Mouse (Mus musculus) lung, embryonic 16.5 days (tissue): ENCODE results near the gene Ttf2. TPM values are rescaled to one million over a fixed set of nuclear protein-coding genes. Genes with fewer than 3 reads are reported as not detected.

ENCODE experiments used
- ATAC-seq: fragments of 200-750 bp; cut with Nextera tagmentation; 2 replicates; pipeline ENCODE4 v1.8.0; 2017; ENCODE audit warnings: low read depth, mild to moderate bottlenecking, moderate library complexity
- H3K27ac ChIP-seq: fragments of 300-500 bp; sonication (generic); 2 replicates; pipeline ENCODE4 v1.5.1; 2014; ENCODE audit warnings: mild to moderate bottlenecking, control low read depth, low read length
- H3K27me3 ChIP-seq: fragments of 300-500 bp; sonication (generic); 2 replicates; pipeline ENCODE4 v1.6.1; 2014; ENCODE audit warnings: low read depth, low read length, mixed read lengths; ENCODE audit not compliant: control insufficient read depth, insufficient read depth
- H3K36me3 ChIP-seq: fragments of 300-500 bp; sonication (generic); 2 replicates; pipeline ENCODE4 v1.6.1; 2014; ENCODE audit warnings: low read length; ENCODE audit not compliant: control insufficient read depth, insufficient read depth
- H3K4me1 ChIP-seq: fragments of 300-500 bp; sonication (generic); replicated peaks from 2 replicates; pipeline ENCODE4 v1.6.1; 2014; ENCODE audit warnings: low read length, mixed read lengths; ENCODE audit not compliant: control insufficient read depth, insufficient read depth
- H3K4me2 ChIP-seq: fragments of 300-500 bp; sonication (generic); 2 replicates; pipeline ENCODE4 v1.6.1; 2014; ENCODE audit warnings: low read depth, low read length, control low read depth
- H3K4me3 ChIP-seq: fragments of 300-500 bp; sonication (generic); 2 replicates; pipeline ENCODE4 v1.5.1; 2014; ENCODE audit warnings: mild to moderate bottlenecking, low read length, control low read depth
- H3K9ac ChIP-seq: fragments of 300-500 bp; sonication (generic); 2 replicates; pipeline ENCODE4 v1.6.1; 2014; ENCODE audit warnings: low read length, control low read depth
- H3K9me3 ChIP-seq: fragments of 300-500 bp; sonication (generic); 2 replicates; pipeline ENCODE4 v1.6.1; 2016; ENCODE audit warnings: low read length; ENCODE audit not compliant: control insufficient read depth
- WGBS: fragments of 180-500 bp; shearing (Covaris S2); extraction: QIAGEN DNeasy Blood & Tissue Kit; methylation state at CpG from one replicate; pipeline ENCODE4 v1.1.7; 2014; 5-methylcytosine and 5-hydroxymethylcytosine counted together
- polyA plus RNA-seq: library from polyadenylated mRNA; unstranded; fragments of >200 nt; fragmentation: Nextera tagmentation; extraction: Ambion mirVana; gene quantifications from 2 replicates; pipeline ENCODE4 v1.2.1, GENCODE M21; 2015

Ttf2 gene
- polyA plus RNA-seq, 1 experiment from 2014 or later, result 18.2 TPM

DNA sequence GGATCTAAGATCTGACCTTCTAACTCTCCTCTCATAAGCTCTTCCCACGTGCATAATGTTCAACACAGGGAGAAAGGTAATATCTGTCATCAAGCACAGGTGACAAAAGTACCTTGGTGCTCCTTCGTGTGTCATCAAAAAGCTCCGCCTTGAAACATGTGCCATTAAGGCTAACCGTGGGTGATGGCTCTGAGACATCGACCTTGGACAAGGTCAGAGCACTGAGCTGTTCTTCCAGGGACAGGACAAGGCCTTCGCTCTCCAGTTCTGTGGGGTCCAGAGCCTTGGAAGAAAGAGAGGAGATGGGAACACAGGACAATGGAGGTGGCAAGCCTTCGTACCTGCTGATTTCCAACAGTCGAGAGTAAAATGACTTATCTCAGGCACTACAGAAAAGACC, 22.2 kb downstream of the Ttf2 start:
- WGBS, result 90% methylated on average over 8 of the region's 8 CpGs
- Histone ChIP-seq H3K36me3 (peaks cover 41% of the 10 kb centered on the region), H3K27ac (no peak overlapping the region), H3K4me1 (no peaks in the 10 kb centered on the region), H3K9ac (no peak overlapping the region), H3K9me3 (no peaks in the 10 kb centered on the region), H3K4me2 (no peak overlapping the region), H3K4me3 (no peak overlapping the region), H3K27me3 (no peaks in the 10 kb centered on the region)
- ATAC-seq, result no peak

DNA sequence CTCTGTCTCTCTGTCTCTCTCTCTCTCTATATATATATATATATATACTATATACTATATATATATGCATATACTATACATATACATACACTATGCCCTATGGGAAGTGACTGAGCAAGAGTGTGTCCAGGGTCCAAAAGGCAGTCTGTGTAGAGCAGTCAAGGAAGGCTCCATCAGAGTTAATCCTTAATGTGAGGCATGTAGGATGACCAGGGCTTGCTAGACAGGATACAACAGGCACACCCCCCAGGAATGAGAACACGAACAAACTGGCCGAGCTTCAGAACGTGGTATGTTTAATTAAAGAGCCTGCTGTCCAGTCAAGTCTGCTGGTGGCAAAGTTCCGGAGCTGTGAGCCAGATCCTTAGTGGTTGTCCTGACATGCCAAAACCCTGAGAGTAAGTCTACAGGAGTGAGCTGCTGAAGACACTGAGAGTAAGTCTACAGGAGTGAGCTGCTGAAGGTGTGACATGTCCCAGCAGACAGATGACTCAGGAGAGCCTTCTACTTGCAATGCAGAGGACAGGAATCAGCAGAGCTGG, 28.9 kb downstream of the Ttf2 start:
- no peak overlapping the region for H3K4me3 ChIP-seq
- no peaks in the 10 kb centered on the region for H3K9me3 ChIP-seq
- H3K36me3 ChIP-seq, result peaks cover 28% of the 10 kb centered on the region
- H3K4me2 ChIP-seq, result no peak overlapping the region
- H3K27ac ChIP-seq, result no peak overlapping the region
- no peak overlapping the region for H3K9ac ChIP-seq
- no peaks in the 10 kb centered on the region for H3K4me1 ChIP-seq
- 82% methylated on average over 4 of the region's 4 CpGs for WGBS
- ATAC-seq, result no peak
- H3K27me3 ChIP-seq, result no peaks in the 10 kb centered on the region

DNA sequence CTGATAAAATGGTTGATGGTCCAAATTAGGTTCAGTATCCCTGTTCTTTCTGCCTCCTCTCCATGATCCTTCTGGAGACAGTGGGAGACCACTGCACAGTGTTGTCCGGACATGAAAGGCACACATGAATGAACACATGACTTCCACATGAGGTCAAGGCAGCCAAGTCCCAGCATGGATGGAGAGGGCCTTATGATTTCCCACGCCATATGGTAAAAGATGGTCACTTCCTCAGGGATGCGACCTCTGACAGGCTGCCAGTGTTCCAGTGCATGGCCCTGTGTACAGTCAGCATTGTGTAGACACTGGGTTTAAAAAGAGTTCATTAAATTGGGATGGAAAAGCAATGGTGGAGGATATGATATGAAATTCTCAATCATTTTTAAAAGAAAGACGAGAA, 31.3 kb downstream of the Ttf2 start:
- Histone ChIP-seq H3K4me2 (no peak overlapping the region), H3K9ac (no peak overlapping the region), H3K9me3 (no peaks in the 10 kb centered on the region), H3K36me3 (peaks cover 22% of the 10 kb centered on the region), H3K27ac (no peak overlapping the region), H3K4me1 (no peaks in the 10 kb centered on the region), H3K27me3 (no peaks in the 10 kb centered on the region), H3K4me3 (no peak overlapping the region)
- no peak for ATAC-seq
- 91% methylated on average over 4 of the region's 4 CpGs for WGBS

DNA sequence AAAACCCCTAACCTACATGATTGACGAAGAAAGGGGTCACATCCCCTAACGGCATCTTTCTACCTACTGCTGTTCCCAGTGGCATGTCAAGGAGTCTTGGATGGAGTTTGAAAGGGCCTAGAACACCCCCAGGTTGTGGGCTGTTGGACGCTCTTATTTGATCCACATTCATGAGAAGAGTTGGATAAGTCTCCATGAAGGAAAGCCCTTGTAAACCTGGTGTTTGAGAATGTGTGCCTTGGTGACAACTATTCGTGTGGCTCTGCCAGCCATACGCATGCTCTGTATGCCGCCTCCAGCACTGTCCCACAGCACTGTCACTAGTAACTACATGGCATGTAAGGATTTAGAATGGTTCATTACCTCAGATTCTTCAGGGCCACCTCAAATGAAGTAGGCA, 33.3 kb downstream of the Ttf2 start:
- Histone ChIP-seq H3K9ac (no peak overlapping the region), H3K27me3 (no peaks in the 10 kb centered on the region), H3K36me3 (peaks cover 11% of the 10 kb centered on the region; the same call in 1 of the 2 replicates), H3K4me2 (no peak overlapping the region), H3K9me3 (no peaks in the 10 kb centered on the region), H3K27ac (no peak overlapping the region), H3K4me1 (no peaks in the 10 kb centered on the region), H3K4me3 (no peak overlapping the region)
- WGBS, result 90% methylated on average over 6 of the region's 6 CpGs
- no peak for ATAC-seq

DNA sequence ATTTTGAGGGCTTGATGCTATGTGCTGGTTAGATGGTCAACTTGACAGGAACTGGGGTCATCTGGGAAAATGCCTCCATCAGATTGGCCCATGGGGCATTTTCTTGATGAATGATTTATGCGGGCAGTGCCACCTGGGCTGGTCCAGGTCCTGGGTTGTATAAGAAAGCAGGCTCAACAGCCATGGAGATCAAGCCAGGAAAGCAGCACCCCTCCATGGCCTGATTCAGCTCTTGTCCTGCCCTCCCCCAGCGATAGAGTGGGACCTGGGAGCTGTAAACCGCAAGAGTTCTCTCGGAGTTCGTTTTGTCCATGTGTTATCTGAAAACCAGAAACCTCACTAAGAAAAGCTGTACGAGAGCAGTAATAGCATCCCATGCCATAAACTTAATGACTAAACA, 33.9 kb downstream of the Ttf2 start:
- Histone ChIP-seq H3K4me1 (no peaks in the 10 kb centered on the region), H3K4me3 (no peak overlapping the region), H3K27ac (no peak overlapping the region), H3K27me3 (no peaks in the 10 kb centered on the region), H3K4me2 (no peak overlapping the region), H3K9me3 (no peaks in the 10 kb centered on the region), H3K36me3 (peaks cover 11% of the 10 kb centered on the region; the same call in 1 of the 2 replicates), H3K9ac (no peak overlapping the region)
- no peak for ATAC-seq
- WGBS, result 90% methylated on average over 6 of the region's 6 CpGs

DNA sequence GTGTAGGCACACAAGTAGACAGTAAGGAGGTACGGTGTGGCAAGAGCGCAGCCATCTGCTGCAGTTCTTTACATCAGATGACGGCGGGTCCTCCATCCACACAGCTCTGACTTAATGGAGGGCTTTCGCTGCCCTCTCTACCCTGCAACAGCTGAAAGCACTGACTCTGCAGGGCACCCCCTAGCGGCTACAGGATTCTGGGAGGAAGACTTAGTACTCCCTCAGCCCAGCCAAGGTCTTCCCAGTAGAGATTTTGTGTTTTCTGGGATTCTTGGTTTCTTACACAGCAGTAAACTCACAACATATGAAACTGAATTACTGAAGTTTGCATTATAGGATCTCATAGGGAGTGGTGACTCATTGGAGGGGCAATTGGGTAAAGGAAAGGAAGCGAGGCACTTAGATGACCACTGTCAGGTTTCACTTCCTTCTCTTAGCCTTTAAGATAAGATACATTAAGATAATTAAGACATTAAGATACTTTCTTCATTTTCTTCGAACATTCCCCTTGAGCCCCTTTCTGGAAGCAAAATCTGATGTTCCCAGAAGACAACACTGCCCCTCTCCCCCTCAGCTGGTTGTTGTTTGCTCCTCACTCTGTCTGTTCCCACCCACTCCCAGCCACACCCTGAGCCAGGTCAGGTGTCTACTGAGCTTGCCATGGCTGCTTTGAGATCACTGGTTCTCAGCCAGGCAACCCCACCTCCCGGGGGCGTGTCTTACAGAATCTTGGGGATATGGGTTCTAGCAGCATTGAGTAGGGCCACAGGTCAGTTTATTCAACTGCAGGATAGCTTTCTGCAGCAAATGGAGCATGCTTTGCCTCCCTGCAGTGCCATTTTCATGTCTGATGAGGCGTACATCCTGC, 37.2 kb downstream of the Ttf2 start:
- Histone ChIP-seq H3K9me3 (no peaks in the 10 kb centered on the region), H3K36me3 (peaks cover 11% of the 10 kb centered on the region; the same call in 1 of the 2 replicates), H3K4me1 (no peaks in the 10 kb centered on the region), H3K27me3 (no peaks in the 10 kb centered on the region), H3K9ac (no peak overlapping the region), H3K4me3 (no peak overlapping the region), H3K4me2 (no peak overlapping the region), H3K27ac (no peak overlapping the region)
- 72% methylated on average over 11 of the region's 11 CpGs for WGBS
- no peak for ATAC-seq

DNA sequence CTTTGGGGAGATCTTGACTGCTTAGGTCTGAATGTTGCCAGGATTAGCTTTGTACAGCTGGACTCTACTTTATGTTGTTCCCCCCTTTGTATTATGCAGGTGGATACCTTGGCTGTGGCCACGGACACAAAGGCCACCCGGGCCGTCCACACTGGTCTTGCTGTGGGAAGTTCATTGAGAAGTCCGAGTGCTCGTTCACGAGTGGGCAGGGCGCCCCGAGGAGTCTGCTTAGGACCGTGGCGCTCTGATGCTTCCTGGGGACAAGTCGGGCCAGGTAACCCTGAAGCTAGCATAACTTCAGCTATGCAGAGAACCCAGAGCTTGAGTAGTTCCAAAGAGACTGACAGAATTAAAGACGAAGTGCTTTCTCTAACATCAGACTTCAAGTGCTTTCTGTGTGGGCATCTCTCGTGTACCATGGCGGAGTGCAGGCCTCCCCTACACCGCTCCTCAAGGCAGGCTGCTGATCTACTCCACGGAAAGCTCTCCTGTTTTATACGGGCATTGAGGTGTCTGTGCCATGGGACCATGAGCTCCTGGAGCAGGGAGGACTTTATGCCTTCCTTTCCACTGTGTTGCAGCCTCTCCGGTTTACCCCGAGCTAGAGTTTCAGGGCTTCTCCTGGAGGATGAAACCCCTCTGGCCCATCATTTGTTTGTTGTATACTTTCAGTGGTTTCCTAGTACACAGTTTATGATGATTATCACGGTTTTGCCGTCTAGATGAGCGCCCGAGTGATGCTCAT, 38.0 kb downstream of the Ttf2 start:
- no peak overlapping the region for H3K27ac ChIP-seq
- H3K9ac ChIP-seq, result no peak overlapping the region
- H3K9me3 ChIP-seq, result no peaks in the 10 kb centered on the region
- H3K4me1 ChIP-seq, result no peaks in the 10 kb centered on the region
- ATAC-seq, result no peak
- no peak overlapping the region for H3K4me2 ChIP-seq
- H3K36me3 ChIP-seq, result peaks cover 9% of the 10 kb centered on the region; the same call in 1 of the 2 replicates
- no peak overlapping the region for H3K4me3 ChIP-seq
- 91% methylated on average over 23 of the region's 23 CpGs for WGBS
- no peaks in the 10 kb centered on the region for H3K27me3 ChIP-seq

DNA sequence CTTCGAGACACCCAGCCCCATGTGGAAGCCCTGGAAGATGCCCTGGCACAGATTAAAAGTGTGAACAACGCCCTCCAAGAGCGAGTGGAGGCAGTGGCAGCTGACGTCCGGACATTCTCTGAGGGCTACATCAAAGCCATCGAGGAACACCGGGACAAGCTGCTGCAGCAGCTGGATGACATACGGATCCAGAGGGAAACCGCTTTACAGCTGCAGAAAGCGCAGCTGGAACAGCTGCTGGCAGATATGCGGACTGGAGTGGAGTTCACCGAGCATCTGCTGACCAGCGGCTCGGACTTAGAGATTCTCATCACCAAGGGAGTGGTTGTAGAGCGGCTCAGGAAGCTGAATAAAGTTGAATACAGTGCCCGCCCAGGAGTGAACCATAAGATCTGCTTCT, 44.3 kb downstream of the Ttf2 start:
- ATAC-seq, result no peak
- WGBS, result 48% methylated on average over 16 of the region's 16 CpGs
- H3K9me3 ChIP-seq, result no peaks in the 10 kb centered on the region
- H3K4me1 ChIP-seq, result peaks cover 19% of the 10 kb centered on the region
- no peak overlapping the region for H3K9ac ChIP-seq
- no peaks in the 10 kb centered on the region for H3K27me3 ChIP-seq
- H3K4me2 ChIP-seq, result no peak overlapping the region
- H3K36me3 ChIP-seq, result no peaks in the 10 kb centered on the region; the same call in 1 of the 2 replicates
- H3K27ac ChIP-seq, result no peak overlapping the region
- H3K4me3 ChIP-seq, result no peak overlapping the region

DNA sequence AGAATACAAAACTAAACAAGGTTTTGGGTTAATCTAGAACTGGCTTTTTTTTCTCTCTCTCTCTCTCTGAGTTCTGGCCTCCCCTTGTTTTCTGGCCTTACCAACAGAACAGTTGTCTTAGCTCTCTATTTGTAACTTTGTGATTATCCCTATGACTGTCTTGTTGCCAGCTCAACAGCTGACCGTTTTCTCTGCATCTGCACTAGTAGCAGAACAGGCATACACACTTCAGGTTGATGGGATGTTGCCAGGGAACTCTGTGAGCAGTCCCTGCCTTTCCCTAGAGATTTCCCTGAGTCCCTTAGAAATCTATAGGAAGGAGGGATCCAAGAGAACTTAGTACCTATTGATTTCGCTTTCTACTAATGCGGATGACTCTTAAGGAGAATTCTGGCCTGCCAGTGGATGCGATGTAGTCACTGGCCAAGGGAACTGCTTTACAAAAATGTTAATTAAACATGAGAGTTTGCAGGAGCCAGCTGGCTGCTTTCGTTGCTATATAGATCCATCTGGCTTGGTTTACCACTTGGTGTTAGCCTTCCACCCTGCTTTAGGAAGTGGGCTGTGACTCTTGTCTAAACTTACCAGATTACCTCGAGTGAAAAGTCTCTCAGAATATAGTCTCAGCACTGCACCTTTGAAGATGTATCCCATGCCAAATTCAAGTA, 45.3 kb downstream of the Ttf2 start:
- no peaks in the 10 kb centered on the region for H3K27me3 ChIP-seq
- no peaks in the 10 kb centered on the region for H3K9me3 ChIP-seq
- no peak for ATAC-seq
- no peak overlapping the region for H3K4me3 ChIP-seq
- no peak overlapping the region for H3K9ac ChIP-seq
- H3K4me2 ChIP-seq, result no peak overlapping the region
- WGBS, result 64% methylated on average over 6 of the region's 6 CpGs
- no peak overlapping the region for H3K27ac ChIP-seq
- H3K4me1 ChIP-seq, result peaks cover 19% of the 10 kb centered on the region
- no peaks in the 10 kb centered on the region; the same call in 1 of the 2 replicates for H3K36me3 ChIP-seq
